Mouse (Mus musculus) hindbrain, embryonic 15.5 days (tissue): ENCODE measurements at regions not wholly inside any gene's neighbourhood (a gene's known extent, or its start where the extent isn't known, plus 50 kb on each side); places are given as distances from the start of the nearest gene placed in this dataset.

ENCODE experiments used
- ATAC-seq: fragments of 200-750 bp; cut with Nextera tagmentation; 2 replicates; pipeline ENCODE4 v1.8.0; 2017; ENCODE audit warnings: low read depth, moderate number of reproducible peaks, moderate TSS enrichment; ENCODE audit not compliant: low FRiP score
- H3K27ac ChIP-seq: fragments of 300-500 bp; sonication (generic); replicated peaks from 2 replicates; pipeline ENCODE4 v1.5.1; 2015; ENCODE audit warnings: mild to moderate bottlenecking, inconsistent platforms
- H3K27me3 ChIP-seq: fragments of 300-500 bp; sonication (generic); 2 replicates; pipeline ENCODE4 v1.6.1; 2015; ENCODE audit warnings: control low read depth, inconsistent platforms
- H3K36me3 ChIP-seq: fragments of 300-500 bp; sonication (generic); 2 replicates; pipeline ENCODE4 v1.6.1; 2015; ENCODE audit warnings: control low read depth, inconsistent platforms
- H3K4me1 ChIP-seq: fragments of 300-500 bp; sonication (generic); replicated peaks from 2 replicates; pipeline ENCODE4 v1.6.1; 2015; ENCODE audit warnings: control low read depth, inconsistent platforms
- H3K4me2 ChIP-seq: fragments of 300-500 bp; sonication (generic); 2 replicates; pipeline ENCODE4 v1.6.1; 2015; ENCODE audit warnings: moderate library complexity, mild to moderate bottlenecking, inconsistent platforms
- H3K4me3 ChIP-seq: fragments of 300-500 bp; sonication (generic); 2 replicates; pipeline ENCODE4 v1.5.1; 2015; ENCODE audit warnings: mild to moderate bottlenecking, inconsistent platforms
- H3K9ac ChIP-seq: fragments of 300-500 bp; sonication (generic); 2 replicates; pipeline ENCODE4 v1.6.1; 2015; ENCODE audit warnings: inconsistent platforms
- H3K9me3 ChIP-seq: fragments of 300-500 bp; sonication (generic); 2 replicates; pipeline ENCODE4 v1.6.1; 2016; ENCODE audit warnings: control low read depth, inconsistent platforms
- WGBS: fragments of 180-500 bp; shearing (Covaris S2); methylation state at CpG from one replicate; pipeline ENCODE4 v1.1.7; 2015; 5-methylcytosine and 5-hydroxymethylcytosine counted together

- WGBS = 21% methylated on average over 23 of the region's 23 CpGs
- Histone ChIP-seq H3K27me3 (peaks cover 64% of the 10 kb centered on the region), H3K36me3 (no peaks in the 10 kb centered on the region), H3K9ac (no peak overlapping the region), H3K4me3 (no peak overlapping the region), H3K27ac (no peak overlapping the region), H3K4me1 (peaks cover 7% of the 10 kb centered on the region; the same call in 1 of the 2 replicates), H3K4me2 (no peak overlapping the region), H3K9me3 (no peaks in the 10 kb centered on the region)
- ATAC-seq = peak; percentile 61; the same call in 1 of the 2 replicates
Measured at GRCm38 (mm10) chr8:11999736-12000458, 159.6 kb downstream of the Tex29 start.

GRCm38 (mm10) chr8:12000459-12000789 lies 160.2 kb downstream of the Tex29 start:
- 0 out of 2 replicates have a peak, but pooled peaks have one; percentile 9 for ATAC-seq
- WGBS = 6% methylated on average over 2 of the region's 2 CpGs
- peaks cover 7% of the 10 kb centered on the region; the same call in 1 of the 2 replicates for H3K4me1 ChIP-seq
- H3K27me3 ChIP-seq = peaks cover 60% of the 10 kb centered on the region
- H3K4me3 ChIP-seq = no peak overlapping the region
- H3K9me3 ChIP-seq = no peaks in the 10 kb centered on the region
- H3K9ac ChIP-seq = no peak overlapping the region
- H3K36me3 ChIP-seq = no peaks in the 10 kb centered on the region
- H3K27ac ChIP-seq = no peak overlapping the region
- H3K4me2 ChIP-seq = no peak overlapping the region

GRCm38 (mm10) chr8:12004241-12004640 lies 164.0 kb downstream of the Tex29 start:
- no peak overlapping the region for H3K4me2 ChIP-seq
- no peak for ATAC-seq
- 61% methylated on average over 7 of the region's 7 CpGs for WGBS
- H3K9ac ChIP-seq = no peak overlapping the region
- no peaks in the 10 kb centered on the region for H3K36me3 ChIP-seq
- peaks cover 32% of the 10 kb centered on the region for H3K27me3 ChIP-seq
- H3K4me3 ChIP-seq = no peak overlapping the region
- no peaks in the 10 kb centered on the region for H3K9me3 ChIP-seq
- H3K4me1 ChIP-seq = peaks cover 7% of the 10 kb centered on the region; the same call in 1 of the 2 replicates
- H3K27ac ChIP-seq = no peak overlapping the region

- H3K9ac ChIP-seq = no peak overlapping the region
- H3K27me3 ChIP-seq = peaks cover 17% of the 10 kb centered on the region
- H3K9me3 ChIP-seq = no peaks in the 10 kb centered on the region
- no peak overlapping the region for H3K4me3 ChIP-seq
- no peak for ATAC-seq
- no peak overlapping the region for H3K4me2 ChIP-seq
- WGBS = 81% methylated on average over 3 of the region's 3 CpGs
- H3K27ac ChIP-seq = no peak overlapping the region
- no peaks in the 10 kb centered on the region for H3K4me1 ChIP-seq
- H3K36me3 ChIP-seq = no peaks in the 10 kb centered on the region
Measured at GRCm38 (mm10) chr8:12012769-12013168, 172.5 kb downstream of the Tex29 start.

- no peak overlapping the region for H3K27ac ChIP-seq
- no peak overlapping the region for H3K9ac ChIP-seq
- peaks cover 33% of the 10 kb centered on the region for H3K27me3 ChIP-seq
- WGBS = 85% methylated on average over 7 of the region's 7 CpGs
- no peaks in the 10 kb centered on the region for H3K36me3 ChIP-seq
- no peak for ATAC-seq
- H3K9me3 ChIP-seq = no peaks in the 10 kb centered on the region
- H3K4me3 ChIP-seq = no peak overlapping the region
- no peak overlapping the region for H3K4me2 ChIP-seq
- no peaks in the 10 kb centered on the region for H3K4me1 ChIP-seq
Measured at GRCm38 (mm10) chr8:12017750-12018149, 177.5 kb downstream of the Tex29 start.

- Histone ChIP-seq H3K36me3 (no peaks in the 10 kb centered on the region), H3K4me3 (no peak overlapping the region), H3K9ac (no peak overlapping the region), H3K27ac (no peak overlapping the region), H3K27me3 (peaks cover 42% of the 10 kb centered on the region), H3K9me3 (no peaks in the 10 kb centered on the region), H3K4me1 (no peaks in the 10 kb centered on the region), H3K4me2 (no peak overlapping the region)
- ATAC-seq = no peak
- 91% methylated on average over 9 of the region's 9 CpGs for WGBS
Measured at GRCm38 (mm10) chr8:12019272-12019671, 179.0 kb downstream of the Tex29 start.

GRCm38 (mm10) chr8:12023669-12024390 lies 183.6 kb downstream of the Tex29 start:
- 81% methylated on average over 4 of the region's 4 CpGs for WGBS
- no peak for ATAC-seq
- Histone ChIP-seq H3K9ac (no peak overlapping the region), H3K4me2 (no peak overlapping the region), H3K27ac (no peak overlapping the region), H3K27me3 (peaks cover 47% of the 10 kb centered on the region), H3K9me3 (no peaks in the 10 kb centered on the region), H3K4me1 (no peaks in the 10 kb centered on the region), H3K36me3 (no peaks in the 10 kb centered on the region), H3K4me3 (no peak overlapping the region)

- Histone ChIP-seq H3K9ac (0 out of 2 replicates have a peak overlapping the region, but pooled peaks have one; percentile 8), H3K27ac (peak overlapping the region; percentile 23), H3K4me3 (no peak overlapping the region), H3K4me1 (peaks cover 26% of the 10 kb centered on the region), H3K4me2 (peak overlapping the region; percentile 42), H3K27me3 (peaks cover 41% of the 10 kb centered on the region), H3K9me3 (no peaks in the 10 kb centered on the region), H3K36me3 (no peaks in the 10 kb centered on the region)
- WGBS = 27% methylated on average over 22 of the region's 22 CpGs
- ATAC-seq = peak; percentile 82
Measured at GRCm38 (mm10) chr8:12030363-12031116, 190.3 kb downstream of the Tex29 start.

- ATAC-seq = no peak
- no peaks in the 10 kb centered on the region for H3K9me3 ChIP-seq
- H3K4me3 ChIP-seq = no peak overlapping the region
- H3K4me2 ChIP-seq = no peak overlapping the region
- H3K4me1 ChIP-seq = peaks cover 26% of the 10 kb centered on the region
- no peaks in the 10 kb centered on the region for H3K36me3 ChIP-seq
- 53% methylated on average over 3 of the region's 3 CpGs for WGBS
- H3K9ac ChIP-seq = no peak overlapping the region
- H3K27me3 ChIP-seq = peaks cover 40% of the 10 kb centered on the region
- H3K27ac ChIP-seq = no peak overlapping the region
Measured at GRCm38 (mm10) chr8:12031796-12032195, 191.5 kb downstream of the Tex29 start.

GRCm38 (mm10) chr8:12032386-12032785 lies 192.1 kb downstream of the Tex29 start:
- H3K27me3 ChIP-seq = peaks cover 36% of the 10 kb centered on the region
- no peak overlapping the region for H3K4me3 ChIP-seq
- no peak overlapping the region for H3K9ac ChIP-seq
- no peaks in the 10 kb centered on the region for H3K36me3 ChIP-seq
- peaks cover 26% of the 10 kb centered on the region for H3K4me1 ChIP-seq
- no peak for ATAC-seq
- H3K27ac ChIP-seq = no peak overlapping the region
- H3K9me3 ChIP-seq = no peaks in the 10 kb centered on the region
- WGBS = 86% methylated on average over 3 of the region's 3 CpGs
- no peak overlapping the region for H3K4me2 ChIP-seq

- 85% methylated on average over 3 of the region's 3 CpGs for WGBS
- H3K27me3 ChIP-seq = peaks cover 60% of the 10 kb centered on the region
- H3K4me3 ChIP-seq = no peak overlapping the region
- no peaks in the 10 kb centered on the region for H3K9me3 ChIP-seq
- peaks cover 7% of the 10 kb centered on the region for H3K4me1 ChIP-seq
- no peak overlapping the region for H3K9ac ChIP-seq
- no peak overlapping the region for H3K4me2 ChIP-seq
- no peak for ATAC-seq
- no peaks in the 10 kb centered on the region for H3K36me3 ChIP-seq
- no peak overlapping the region for H3K27ac ChIP-seq
Measured at GRCm38 (mm10) chr8:12036349-12036748, 196.1 kb downstream of the Tex29 start.

GRCm38 (mm10) chr8:12040924-12041323 lies 200.7 kb downstream of the Tex29 start:
- WGBS = 83% methylated on average over 3 of the region's 3 CpGs
- no peak for ATAC-seq
- Histone ChIP-seq H3K4me3 (no peak overlapping the region), H3K4me2 (no peak overlapping the region), H3K9me3 (no peaks in the 10 kb centered on the region), H3K36me3 (no peaks in the 10 kb centered on the region), H3K4me1 (0 out of 2 replicates have a peak, but pooled peaks cover 3% of the 10 kb centered on the region), H3K27ac (no peak overlapping the region), H3K27me3 (peaks cover 42% of the 10 kb centered on the region), H3K9ac (no peak overlapping the region)
